Mouse (Mus musculus) embryonic facial prominence, embryonic 11.5 days (tissue): ENCODE measurements at regions not wholly inside any gene's neighbourhood (a gene's known extent, or its start where the extent isn't known, plus 50 kb on each side); places are given as distances from the start of the nearest gene placed in this dataset.

ENCODE experiments used
- ATAC-seq: fragments of 200-750 bp; cut with Nextera tagmentation; replicated peaks from 2 replicates; pipeline ENCODE4 v1.8.0; 2017; ENCODE audit warnings: low read depth; ENCODE audit not compliant: insufficient number of reproducible peaks, low FRiP score, low TSS enrichment
- DNase-seq: peaks from one replicate; pipeline ENCODE4 v3.0.0-alpha.2; 2015; ENCODE audit warnings: low spot score
- H3K27ac ChIP-seq: fragments of 300-500 bp; sonication (generic); replicated peaks from 2 replicates; pipeline ENCODE4 v1.5.1; 2014; ENCODE audit warnings: mild to moderate bottlenecking, low read depth, low read length, control low read depth
- H3K27me3 ChIP-seq: fragments of 300-500 bp; sonication (generic); 2 replicates; pipeline ENCODE4 v1.6.1; 2014; ENCODE audit warnings: mild to moderate bottlenecking, low read length, moderate library complexity, mixed read lengths; ENCODE audit not compliant: control insufficient read depth, insufficient read depth
- H3K36me3 ChIP-seq: fragments of 300-500 bp; sonication (generic); replicated peaks from 2 replicates; pipeline ENCODE4 v1.6.1; 2014; ENCODE audit warnings: low read depth, mild to moderate bottlenecking, low read length, moderate library complexity, mixed read lengths; ENCODE audit not compliant: control insufficient read depth, insufficient read depth
- H3K4me1 ChIP-seq: fragments of 300-500 bp; sonication (generic); 2 replicates; pipeline ENCODE4 v1.6.1; 2014; ENCODE audit warnings: low read length, mixed read lengths; ENCODE audit not compliant: control insufficient read depth, insufficient read depth
- H3K4me2 ChIP-seq: fragments of 300-500 bp; sonication (generic); 2 replicates; pipeline ENCODE4 v1.6.1; 2014; ENCODE audit warnings: low read depth, mild to moderate bottlenecking, control low read depth, low read length, moderate library complexity
- H3K4me3 ChIP-seq: fragments of 300-500 bp; sonication (generic); 2 replicates; pipeline ENCODE4 v1.5.1; 2014; ENCODE audit warnings: low read depth, low read length, control low read depth
- H3K9ac ChIP-seq: fragments of 300-500 bp; sonication (generic); replicated peaks from 2 replicates; pipeline ENCODE4 v1.6.1; 2014; ENCODE audit warnings: mild to moderate bottlenecking, control low read depth, low read length
- H3K9me3 ChIP-seq: fragments of 300-500 bp; sonication (generic); replicated peaks from 2 replicates; pipeline ENCODE4 v1.6.1; 2016; ENCODE audit warnings: mild to moderate bottlenecking, low read length, inconsistent platforms, mixed read lengths; ENCODE audit not compliant: control insufficient read depth
- WGBS: fragments of 180-500 bp; shearing (Covaris S2); extraction: QIAGEN DNeasy Blood & Tissue Kit; methylation state at CpG from one replicate; pipeline ENCODE4 v1.1.7; 2014; 5-methylcytosine and 5-hydroxymethylcytosine counted together

DNA sequence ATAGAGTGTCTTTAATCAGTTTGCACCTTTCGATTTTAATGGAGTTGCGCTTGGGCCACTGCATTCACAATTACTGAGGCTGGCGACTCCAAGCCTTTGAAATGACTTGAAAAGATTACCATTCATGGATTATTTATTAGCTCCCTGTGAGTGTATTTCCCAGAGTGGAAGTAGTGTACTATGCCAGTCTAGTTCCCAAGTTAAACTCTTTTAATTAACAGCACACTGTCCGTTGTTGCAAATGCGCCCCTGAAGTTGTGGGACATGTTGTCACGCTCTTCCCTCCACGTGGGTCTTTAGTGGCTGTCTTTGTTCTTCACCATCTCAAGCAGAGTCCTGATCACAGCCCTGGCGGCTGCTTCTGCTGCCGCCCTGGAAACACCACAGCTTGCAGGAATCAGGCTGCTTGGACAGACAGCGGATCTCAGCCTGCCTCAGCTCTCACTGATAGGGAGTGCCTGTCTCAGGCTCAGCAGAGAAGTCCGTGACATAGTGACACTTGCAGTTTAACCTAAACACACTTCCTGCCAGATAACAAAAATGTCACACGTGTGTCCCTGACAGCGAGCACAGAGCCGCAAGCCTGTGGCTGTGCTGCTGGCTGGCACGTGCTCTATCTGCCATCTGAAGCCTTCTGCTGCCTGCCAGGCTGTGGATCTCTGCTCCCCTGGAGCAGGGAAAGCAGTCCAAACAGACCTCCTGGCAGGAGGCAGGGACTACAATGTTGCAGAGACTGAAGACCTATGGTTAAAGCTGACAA lies 244.1 kb downstream of the Snx10 start:
- Histone ChIP-seq H3K27me3 (no peaks in the 10 kb centered on the region), H3K36me3 (no peaks in the 10 kb centered on the region), H3K4me2 (peak overlapping the region; percentile 24; the same call in 1 of the 2 replicates), H3K4me3 (no peak overlapping the region), H3K27ac (no peak overlapping the region), H3K9me3 (no peaks in the 10 kb centered on the region), H3K9ac (no peak overlapping the region; the same call in 1 of the 2 replicates), H3K4me1 (no peaks in the 10 kb centered on the region)
- WGBS = 11% methylated on average over 15 of the region's 15 CpGs
- peak; percentile 31 for DNase-seq
- ATAC-seq = peak; percentile 70; the same call in 1 of the 2 replicates

DNA sequence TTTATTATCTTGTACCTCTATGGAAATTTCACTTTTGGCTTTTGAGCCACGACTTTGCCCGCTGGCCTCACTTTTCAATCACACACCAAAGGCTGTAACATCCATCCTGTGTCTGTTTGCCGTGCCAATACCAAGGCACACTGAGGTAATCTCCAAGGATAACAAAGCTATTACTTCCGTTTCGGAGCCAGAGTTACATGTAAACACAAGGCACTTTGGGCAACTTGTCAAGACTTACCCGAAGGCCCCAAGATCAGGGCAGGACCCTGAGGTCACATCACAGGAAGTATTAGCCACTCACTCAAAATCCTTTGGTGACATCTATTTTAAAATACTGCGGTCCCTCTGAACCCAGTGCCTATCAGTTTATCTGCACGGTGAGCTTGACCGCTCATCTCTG lies 241.3 kb downstream of the Skap2 start:
- H3K9me3 ChIP-seq = no peaks in the 10 kb centered on the region
- no peaks in the 10 kb centered on the region for H3K4me1 ChIP-seq
- ATAC-seq (no peak), DNase-seq (no peak)
- no peak overlapping the region for H3K4me3 ChIP-seq
- no peaks in the 10 kb centered on the region for H3K36me3 ChIP-seq
- no peak overlapping the region for H3K27ac ChIP-seq
- no peak overlapping the region for H3K9ac ChIP-seq
- no peaks in the 10 kb centered on the region for H3K27me3 ChIP-seq
- H3K4me2 ChIP-seq = no peak overlapping the region
- WGBS = 71% methylated on average over 9 of the region's 9 CpGs

DNA sequence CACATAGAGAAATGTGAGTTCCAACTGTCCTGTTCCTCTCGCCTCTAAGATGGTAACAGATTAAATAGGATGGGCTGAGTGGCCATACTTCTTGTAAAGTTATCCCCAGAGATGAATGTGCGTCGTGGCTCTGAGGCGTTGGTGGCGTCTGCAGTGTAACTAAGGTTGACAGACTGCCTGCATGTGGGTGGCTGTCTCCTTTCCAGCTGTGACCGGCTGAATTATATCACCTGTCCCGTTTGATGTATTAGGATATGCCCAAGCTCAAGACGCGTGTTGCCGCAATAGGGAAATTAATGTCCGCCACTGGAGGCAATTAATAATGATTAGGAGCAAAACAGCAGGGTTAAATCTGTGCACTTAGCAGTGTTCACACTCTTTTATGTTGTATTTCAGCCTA lies 240.9 kb downstream of the Skap2 start:
- no peak for ATAC-seq
- Histone ChIP-seq H3K27ac (no peak overlapping the region), H3K9me3 (no peaks in the 10 kb centered on the region), H3K9ac (no peak overlapping the region), H3K4me3 (no peak overlapping the region), H3K36me3 (no peaks in the 10 kb centered on the region), H3K4me2 (no peak overlapping the region), H3K4me1 (no peaks in the 10 kb centered on the region), H3K27me3 (no peaks in the 10 kb centered on the region)
- WGBS = 81% methylated on average over 11 of the region's 11 CpGs
- no peak for DNase-seq

DNA sequence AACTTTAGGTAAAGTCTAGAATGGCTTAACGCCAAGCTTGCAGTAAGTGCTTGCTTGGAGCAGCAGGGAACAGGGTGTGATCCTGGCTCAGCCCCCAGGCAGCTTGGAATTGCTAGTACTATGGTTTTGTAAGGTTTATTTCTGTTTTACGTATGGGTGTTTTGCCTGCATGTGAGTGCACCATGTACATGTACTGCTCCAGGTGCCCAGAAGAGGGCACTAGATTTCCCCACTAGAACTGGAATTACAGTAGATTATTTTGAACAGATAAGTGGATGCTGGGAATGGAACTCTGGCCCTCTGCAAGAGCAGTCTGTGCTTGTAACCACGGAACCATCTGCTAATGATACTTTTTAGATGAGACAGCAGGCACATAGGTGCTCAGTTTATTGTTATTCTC lies 237.6 kb downstream of the Skap2 start:
- no peaks in the 10 kb centered on the region for H3K36me3 ChIP-seq
- H3K27ac ChIP-seq = no peak overlapping the region
- no peaks in the 10 kb centered on the region for H3K9me3 ChIP-seq
- DNase-seq (peak; percentile 29), ATAC-seq (no peak)
- no peak overlapping the region for H3K4me2 ChIP-seq
- no peak overlapping the region for H3K9ac ChIP-seq
- no peaks in the 10 kb centered on the region for H3K4me1 ChIP-seq
- WGBS = 75% methylated on average over 3 of the region's 3 CpGs
- H3K4me3 ChIP-seq = no peak overlapping the region
- no peaks in the 10 kb centered on the region for H3K27me3 ChIP-seq

DNA sequence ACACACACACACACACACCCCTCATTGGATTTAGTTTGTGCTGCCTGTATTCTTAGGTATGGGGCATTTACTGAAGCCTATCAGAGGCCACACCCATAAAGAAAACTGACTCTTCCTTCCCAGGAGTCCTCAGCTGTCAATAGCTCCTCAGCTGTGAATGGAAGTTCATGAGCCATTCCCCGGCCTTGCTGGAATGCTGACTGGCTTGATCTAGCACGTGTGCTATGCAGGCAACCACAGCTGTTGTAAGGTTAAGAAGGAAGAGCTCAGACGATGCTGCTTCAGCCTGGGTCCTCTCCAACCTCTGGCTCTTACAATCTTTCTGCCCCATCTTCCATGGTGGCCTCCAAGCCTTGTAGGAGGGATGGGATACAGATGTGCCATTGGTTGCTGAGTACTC lies 226.7 kb downstream of the Skap2 start:
- Histone ChIP-seq H3K27ac (no peak overlapping the region), H3K4me3 (no peak overlapping the region), H3K9me3 (no peaks in the 10 kb centered on the region), H3K9ac (no peak overlapping the region), H3K4me2 (no peak overlapping the region), H3K4me1 (no peaks in the 10 kb centered on the region), H3K36me3 (no peaks in the 10 kb centered on the region), H3K27me3 (no peaks in the 10 kb centered on the region)
- DNase-seq (no peak), ATAC-seq (no peak)
- WGBS = 64% methylated on average over 3 of the region's 3 CpGs

DNA sequence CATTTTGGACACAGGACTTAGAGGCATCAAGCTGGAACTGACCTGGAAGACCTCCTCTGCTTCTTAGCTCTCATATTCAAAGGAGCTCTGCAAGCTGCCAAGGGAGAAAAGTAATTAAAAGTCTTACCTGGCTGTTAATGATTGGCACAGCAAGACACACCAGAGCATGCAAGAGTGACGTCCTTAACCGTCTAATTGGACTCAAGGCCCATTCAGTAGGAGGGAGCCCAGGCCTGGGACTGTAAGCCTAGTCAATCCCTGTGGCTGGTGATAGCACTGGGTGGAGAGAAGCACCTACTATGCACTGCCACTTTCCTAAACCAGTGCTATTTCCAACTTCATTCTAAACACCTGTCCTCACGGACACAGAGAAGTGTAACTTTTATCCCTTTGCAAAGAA lies 225.5 kb downstream of the Skap2 start:
- Histone ChIP-seq H3K9ac (no peak overlapping the region), H3K9me3 (no peaks in the 10 kb centered on the region), H3K4me1 (no peaks in the 10 kb centered on the region), H3K27me3 (no peaks in the 10 kb centered on the region), H3K27ac (no peak overlapping the region), H3K36me3 (no peaks in the 10 kb centered on the region), H3K4me2 (no peak overlapping the region), H3K4me3 (no peak overlapping the region)
- 78% methylated on average over 3 of the region's 3 CpGs for WGBS
- DNase-seq (no peak), ATAC-seq (no peak)

DNA sequence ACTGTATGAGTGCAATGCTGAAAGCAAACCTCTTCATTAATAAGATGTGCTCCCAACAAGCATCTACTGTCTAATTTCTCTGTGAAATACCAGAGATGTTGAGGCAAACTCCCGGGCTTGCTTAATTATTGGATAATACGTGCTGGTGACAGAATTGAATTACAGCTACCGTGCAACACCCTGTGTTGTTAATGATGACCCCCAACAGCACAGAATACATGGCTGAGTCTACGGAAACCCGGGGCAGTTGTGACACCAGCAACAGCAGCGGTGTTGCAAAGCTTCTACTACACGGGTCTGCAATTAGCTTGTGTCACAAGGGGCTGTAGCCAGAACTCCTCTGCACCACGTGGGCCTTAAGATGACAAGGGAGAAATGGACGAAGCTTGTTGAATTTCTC lies 224.2 kb downstream of the Skap2 start:
- Histone ChIP-seq H3K27ac (no peak overlapping the region), H3K9ac (no peak overlapping the region), H3K27me3 (no peaks in the 10 kb centered on the region), H3K4me1 (no peaks in the 10 kb centered on the region), H3K4me3 (no peak overlapping the region), H3K36me3 (no peaks in the 10 kb centered on the region), H3K4me2 (no peak overlapping the region), H3K9me3 (no peaks in the 10 kb centered on the region)
- ATAC-seq (no peak), DNase-seq (no peak)
- 88% methylated on average over 9 of the region's 9 CpGs for WGBS

DNA sequence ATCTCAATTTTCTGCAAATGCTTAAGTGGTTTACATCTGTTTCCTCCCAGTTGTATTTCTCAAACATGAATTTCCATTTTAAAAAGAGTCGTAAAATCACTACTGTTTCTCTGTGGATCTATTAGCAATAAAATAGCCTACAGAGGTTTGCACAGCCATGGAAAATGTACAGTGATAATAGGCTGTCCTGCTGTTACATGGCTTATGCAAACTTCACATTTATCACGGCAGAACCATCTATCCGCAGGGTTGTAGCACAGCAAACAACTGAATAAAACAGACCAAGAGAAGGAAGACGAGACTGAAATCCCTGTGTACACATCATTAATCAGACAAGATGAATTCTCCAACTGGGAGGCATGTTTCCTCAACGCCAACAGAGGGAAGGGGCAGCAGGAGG lies 222.1 kb downstream of the Skap2 start:
- ATAC-seq (no peak), DNase-seq (no peak)
- Histone ChIP-seq H3K4me3 (no peak overlapping the region), H3K27ac (no peak overlapping the region), H3K9me3 (no peaks in the 10 kb centered on the region), H3K4me1 (no peaks in the 10 kb centered on the region), H3K4me2 (no peak overlapping the region), H3K36me3 (no peaks in the 10 kb centered on the region), H3K27me3 (no peaks in the 10 kb centered on the region), H3K9ac (no peak overlapping the region)
- 87% methylated on average over 5 of the region's 5 CpGs for WGBS
